Mouse (Mus musculus) c-Kit-positive CD71-positive TER-119-positive erythroid progenitor cells, embryonic 14.5 days (primary cell): ENCODE data around the gene Pea15a.

Experiments
- DNase-seq: peaks from one replicate; pipeline ENCODE4 v3.0.0-alpha.2; 2013; ENCODE audit warnings: low spot score

Gene Pea15a

GRCm38 (mm10) chr1:172177791-172178190, 28.8 kb downstream of the Pea15a start:
- DNase-seq = no peak

- DNase-seq = no peak
These were observed 33.4 kb downstream of the Pea15a start for GRCm38 (mm10) chr1:172173181-172173580.

- DNase-seq = no peak
These were observed 34.2 kb downstream of the Pea15a start for GRCm38 (mm10) chr1:172172381-172172780.

GRCm38 (mm10) chr1:172169809-172170208, 36.8 kb downstream of the Pea15a start:
- no peak for DNase-seq

- no peak for DNase-seq
These were observed 38.7 kb downstream of the Pea15a start for GRCm38 (mm10) chr1:172167911-172168310.

GRCm38 (mm10) chr1:172162959-172163358, 43.6 kb downstream of the Pea15a start:
- DNase-seq = no peak

- no peak for DNase-seq
These were observed 44.6 kb downstream of the Pea15a start for GRCm38 (mm10) chr1:172162009-172162408.

- no peak for DNase-seq
These were observed 46.1 kb downstream of the Pea15a start for GRCm38 (mm10) chr1:172160508-172160907.

- no peak for DNase-seq
These were observed 46.6 kb downstream of the Pea15a start for GRCm38 (mm10) chr1:172159970-172160369.

- no peak for DNase-seq
These were observed 51.1 kb downstream of the Pea15a start for GRCm38 (mm10) chr1:172155518-172155917.

- DNase-seq = no peak
These were observed 52.1 kb downstream of the Pea15a start for GRCm38 (mm10) chr1:172154536-172154935.

GRCm38 (mm10) chr1:172148955-172149815, 57.4 kb downstream of the Pea15a start:
- DNase-seq = peak; percentile 75

GRCm38 (mm10) chr1:172148279-172148954, 58.2 kb downstream of the Pea15a start:
- peak; percentile 77 for DNase-seq

- peak; percentile 94 for DNase-seq
These were observed 58.7 kb downstream of the Pea15a start, which contains the start of gene Dcaf8 for GRCm38 (mm10) chr1:172147835-172148278. TSS of gene Dcaf8 (plus strand) at chr1:172148084.
